Mouse (Mus musculus) kidney, adult 11 months (tissue): ENCODE results near the gene Smc3.
"Not testable (repeated sequence)": the region's sequence is repeated elsewhere in the genome, so short reads cannot be mapped to it uniquely, and the experiment has no call there.

ENCODE experiments used
- DNase-seq: peaks from one replicate; pipeline ENCODE4 v3.0.0; 2022

The Smc3 gene

DNA sequence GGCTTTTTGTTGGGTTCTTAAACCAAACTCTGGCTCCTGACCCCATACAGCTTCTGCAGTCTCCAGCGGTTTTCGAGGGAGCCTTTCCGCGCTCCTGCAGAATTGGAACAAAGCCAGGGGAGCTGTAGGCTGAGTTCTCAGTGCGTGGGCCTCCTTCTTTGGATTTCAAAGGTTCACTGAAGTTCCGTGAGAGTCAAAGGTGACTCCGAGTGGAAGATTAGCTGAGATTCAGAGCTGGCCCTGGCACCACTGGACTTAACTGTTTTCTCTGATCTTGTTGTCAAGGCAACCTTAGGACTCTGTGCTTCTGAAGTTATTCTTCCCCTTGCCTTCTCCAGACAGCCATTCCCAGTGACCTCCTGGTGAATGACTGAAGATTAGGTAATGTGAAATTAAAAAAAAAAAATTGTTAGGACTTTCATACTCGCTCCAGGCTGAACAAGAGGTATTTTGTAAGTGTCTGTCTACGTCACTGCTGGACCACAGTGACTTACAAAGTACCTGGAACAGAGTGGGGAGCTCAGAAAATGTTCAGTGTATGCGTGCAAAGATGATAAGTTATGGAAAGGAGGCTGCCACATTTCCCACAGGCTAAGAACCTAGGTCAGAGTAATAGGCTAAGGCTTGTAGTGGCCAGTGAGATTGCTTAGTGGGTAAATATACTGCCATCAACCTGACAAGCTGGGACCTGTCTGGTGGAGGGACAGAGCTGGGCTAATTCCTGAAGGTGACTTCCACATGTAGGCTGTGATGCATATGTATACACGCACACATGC lies 23.0 kb upstream of the Smc3 start:
- peak; percentile 76 for DNase-seq

DNA sequence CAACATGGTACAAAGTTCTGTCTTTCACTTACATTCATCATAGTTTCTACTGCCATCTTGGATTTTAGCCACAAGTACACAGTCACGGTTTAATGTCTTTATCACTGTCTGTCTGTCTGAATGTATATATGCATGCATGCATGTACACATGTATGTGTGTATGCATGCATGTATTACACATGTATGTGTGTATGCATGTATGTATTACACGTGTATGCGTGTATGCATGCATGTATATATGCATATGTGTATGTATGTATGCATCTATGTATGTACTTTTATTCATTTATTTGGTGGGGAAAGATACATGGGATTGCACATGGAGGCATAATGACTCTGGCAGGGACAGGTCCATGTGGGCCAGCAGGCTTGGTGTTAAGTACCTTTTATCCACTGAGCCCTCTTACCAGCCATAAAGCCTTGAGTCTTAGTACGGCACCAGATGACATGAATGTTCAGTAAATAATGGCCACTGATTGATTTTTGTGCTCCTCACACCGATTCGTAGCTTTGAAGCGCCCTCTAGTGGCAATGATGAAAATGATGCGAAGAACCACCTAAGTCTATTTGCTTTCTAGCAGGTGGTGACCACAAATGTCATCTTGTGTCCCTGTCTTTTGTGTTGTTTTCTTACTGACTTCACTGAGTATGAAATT lies 21.5 kb upstream of the Smc3 start:
- DNase-seq = peak; percentile 28

DNA sequence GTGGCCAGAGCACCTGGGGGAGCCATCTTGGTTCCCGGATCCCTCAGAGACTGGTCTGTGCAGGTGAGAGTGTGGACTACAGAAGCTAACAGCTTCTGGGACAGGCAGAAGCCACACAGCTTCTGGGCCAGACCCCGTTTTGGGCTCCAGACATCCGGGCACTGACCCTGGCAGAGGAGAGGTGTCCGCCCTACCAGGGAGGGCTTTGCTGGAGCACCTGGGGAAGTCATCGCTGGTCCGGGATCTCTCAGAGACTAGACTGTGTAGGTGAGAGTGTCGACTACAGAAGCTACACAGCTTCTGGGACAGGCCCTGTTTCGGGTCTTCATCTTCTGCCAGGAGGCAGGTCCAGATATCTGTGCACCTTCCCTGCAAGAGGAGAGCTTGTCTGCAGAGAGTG lies 19.9 kb upstream of the Smc3 start:
- not testable (repeated sequence) for DNase-seq

DNA sequence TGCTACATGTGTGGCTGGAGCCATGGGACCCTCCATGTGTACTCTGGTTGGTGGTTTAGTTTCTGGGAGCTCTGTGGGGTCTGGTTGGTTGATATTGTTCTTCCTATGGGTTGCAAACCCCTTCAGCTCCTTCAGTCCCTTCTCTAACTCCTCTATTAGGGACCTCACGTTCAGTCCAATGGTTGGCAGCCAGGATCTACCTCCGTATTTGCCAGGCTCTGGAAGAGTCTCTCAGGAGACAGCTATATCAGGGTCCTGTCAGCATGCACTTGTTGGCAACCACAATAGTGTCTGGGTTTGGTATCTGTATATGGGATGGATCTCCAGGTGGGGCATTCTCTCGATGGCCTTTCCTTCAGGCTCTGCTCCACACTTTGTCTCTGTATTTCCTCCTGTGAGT lies 12.5 kb upstream of the Smc3 start:
- DNase-seq = not testable (repeated sequence)

DNA sequence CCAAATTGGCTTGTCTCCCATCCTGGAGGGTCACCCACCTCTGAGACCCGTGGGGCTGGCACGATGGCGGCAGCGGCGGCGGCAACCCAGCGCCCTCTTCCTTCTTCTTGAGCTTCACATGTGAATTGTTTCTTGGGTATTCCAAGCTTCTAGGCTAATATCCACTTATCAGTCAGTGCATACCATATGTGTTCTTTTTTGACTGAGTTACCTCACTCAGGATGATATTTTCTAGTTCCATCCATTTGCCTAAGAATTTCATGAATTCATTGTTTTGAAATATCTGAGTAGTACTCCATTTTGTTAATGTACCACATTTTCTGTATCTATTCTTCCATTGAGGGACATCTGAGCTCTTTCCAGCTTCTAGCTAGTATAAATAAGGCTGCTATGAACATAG lies 11.2 kb upstream of the Smc3 start, which contains the start of gene Nutf2-ps1:
Gene Nutf2-ps1, minus strand, starts transcription at position 101 of the 400 bp plus-strand sequence.
- DNase-seq = not testable (repeated sequence)

DNA sequence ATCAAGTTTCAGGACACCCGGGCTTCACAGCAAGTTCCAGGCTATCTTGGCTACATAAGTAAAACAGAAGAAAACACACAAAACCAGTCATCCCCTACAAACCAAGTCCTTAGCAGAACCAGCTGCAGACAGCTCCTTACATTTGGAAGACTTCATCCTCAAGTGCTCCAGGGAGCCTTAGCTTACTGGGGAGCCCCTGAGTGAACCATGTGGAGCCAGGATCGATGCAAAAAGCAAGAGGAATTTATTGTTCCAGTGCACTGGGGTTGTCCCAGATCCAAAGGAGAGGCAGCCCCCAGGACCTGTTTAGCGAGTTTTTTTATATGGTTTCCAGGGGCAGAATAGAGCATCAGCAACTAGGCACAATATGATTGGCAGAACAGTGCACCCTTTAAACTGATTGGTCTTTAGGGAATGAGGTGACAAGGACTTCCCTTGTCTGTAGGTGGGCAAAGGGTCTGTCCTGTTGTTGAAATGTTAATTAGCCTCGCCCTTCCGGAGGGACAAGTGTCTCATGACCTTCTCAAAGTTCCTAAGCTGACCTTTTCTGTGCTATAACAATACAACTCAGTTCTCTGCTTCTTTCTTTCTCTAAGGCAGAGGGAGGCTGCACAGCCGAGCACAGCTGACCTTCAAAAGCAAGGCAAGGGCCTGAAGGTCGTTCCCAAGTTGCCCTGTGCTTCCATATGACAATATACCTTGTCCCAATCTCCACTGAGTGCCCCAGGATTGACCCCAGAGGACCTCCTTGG lies 3.3 kb upstream of the Smc3 start:
- DNase-seq = no peak

DNA sequence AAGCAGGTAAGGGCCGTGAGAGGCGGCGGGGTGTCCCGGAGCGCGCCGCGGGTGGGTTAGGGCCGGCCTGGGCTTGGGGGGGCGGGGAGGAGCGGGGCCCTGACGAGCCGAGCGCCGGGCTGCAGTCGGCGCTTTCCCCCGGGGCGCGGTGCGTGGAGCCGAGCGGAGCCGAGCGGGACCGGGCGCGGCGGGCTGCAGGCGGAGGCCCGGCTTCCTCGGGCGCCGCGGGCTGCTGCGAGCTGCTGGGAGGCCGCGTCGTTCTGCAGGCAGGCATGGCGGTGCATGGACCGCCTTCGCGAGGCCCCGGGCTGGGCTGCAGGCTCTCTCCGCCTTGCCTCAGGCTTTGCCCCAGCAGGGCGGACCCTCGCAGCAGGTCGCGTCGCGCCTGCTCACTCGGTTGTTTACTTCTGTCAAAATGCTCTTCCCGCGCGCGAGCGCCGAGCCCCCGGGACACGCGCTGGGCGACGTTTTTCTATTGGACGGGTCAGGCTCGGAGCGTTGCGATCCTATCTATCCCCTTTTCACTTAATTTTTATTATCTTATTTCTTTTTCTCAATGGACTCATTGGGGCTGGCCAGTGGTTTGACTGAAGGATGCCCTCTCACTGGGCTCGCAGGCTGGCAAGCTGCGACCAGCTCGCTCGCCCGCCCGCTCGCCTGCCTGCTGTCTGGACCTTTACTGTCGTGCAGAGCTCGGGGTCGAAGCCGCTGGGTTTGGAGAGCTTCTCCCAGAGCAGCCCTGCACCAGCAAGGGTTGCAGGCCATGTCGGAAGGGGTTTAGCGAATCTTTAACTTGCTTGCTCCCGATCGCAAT lies 558 bp downstream of the Smc3 start:
- DNase-seq = peak; percentile 44

DNA sequence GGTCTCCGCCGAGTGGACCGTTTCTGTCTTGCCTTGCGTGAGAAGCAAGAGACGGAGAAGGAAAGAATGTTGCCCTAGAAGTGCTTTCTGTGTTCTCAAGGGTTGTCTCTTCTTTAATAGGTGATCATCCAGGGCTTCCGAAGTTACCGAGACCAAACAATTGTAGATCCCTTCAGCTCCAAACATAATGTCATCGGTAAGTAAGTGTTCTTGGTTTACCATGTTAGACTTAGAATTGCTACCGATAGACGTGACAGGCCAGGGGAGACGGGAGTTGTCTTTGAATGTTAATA lies 1.1 kb downstream of the Smc3 start:
- no peak for DNase-seq

DNA sequence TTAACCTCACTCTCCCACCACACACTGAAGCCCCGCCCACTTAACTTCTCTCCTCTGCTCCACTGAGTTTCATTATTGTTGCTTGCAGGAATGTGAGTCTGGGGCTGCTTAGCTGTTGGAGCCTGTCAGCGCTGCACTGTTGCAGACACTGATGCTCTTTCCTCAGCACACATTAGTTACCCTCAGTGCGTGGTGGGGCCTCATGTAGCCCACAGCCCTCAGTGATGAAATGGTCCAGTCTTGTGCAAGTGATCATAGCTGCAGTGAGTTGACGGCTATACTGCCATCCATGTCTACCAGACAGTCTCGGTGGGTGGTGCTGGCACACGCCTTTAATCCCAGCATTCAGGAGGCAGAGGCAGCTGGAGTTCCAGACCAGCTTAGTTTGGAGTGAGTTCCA lies 8.7 kb downstream of the Smc3 start:
- no peak for DNase-seq

DNA sequence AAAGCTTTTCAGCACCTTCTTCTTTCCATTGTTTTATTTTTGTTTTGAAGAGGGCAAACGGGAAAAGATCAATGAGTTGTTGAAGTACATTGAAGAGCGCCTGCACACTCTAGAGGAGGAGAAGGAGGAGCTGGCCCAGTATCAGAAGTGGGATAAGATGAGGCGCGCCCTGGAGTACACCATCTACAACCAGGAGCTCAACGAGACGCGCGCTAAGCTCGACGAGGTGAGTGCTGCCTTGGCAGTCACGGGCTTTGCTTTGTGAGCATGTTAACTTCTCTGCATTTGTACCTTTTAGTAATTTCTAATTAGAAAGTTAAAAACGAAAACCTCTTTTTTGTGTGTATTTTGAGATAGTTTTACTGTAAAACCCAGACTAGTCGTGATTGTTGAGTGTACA lies 21.5 kb downstream of the Smc3 start:
- no peak for DNase-seq

DNA sequence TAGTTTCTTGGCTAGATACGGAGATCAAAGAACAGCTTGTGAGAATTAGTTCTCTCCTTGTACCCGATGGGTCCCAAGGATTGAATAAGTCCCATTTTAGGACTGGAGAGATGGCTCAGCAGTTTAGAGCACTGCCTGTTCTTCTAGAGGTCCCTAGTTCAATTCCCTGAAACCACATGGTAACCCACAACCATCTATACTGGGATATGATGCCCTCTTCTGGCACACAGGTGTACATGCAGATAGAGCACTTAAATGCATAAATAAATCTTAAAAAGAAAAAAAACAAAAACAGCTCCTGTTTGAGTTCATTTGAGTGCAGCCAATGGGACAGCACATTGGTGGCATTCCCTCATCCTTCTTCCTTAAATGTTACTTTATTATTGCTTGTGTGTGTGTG lies 37.8 kb downstream of the Smc3 start:
- no peak for DNase-seq

DNA sequence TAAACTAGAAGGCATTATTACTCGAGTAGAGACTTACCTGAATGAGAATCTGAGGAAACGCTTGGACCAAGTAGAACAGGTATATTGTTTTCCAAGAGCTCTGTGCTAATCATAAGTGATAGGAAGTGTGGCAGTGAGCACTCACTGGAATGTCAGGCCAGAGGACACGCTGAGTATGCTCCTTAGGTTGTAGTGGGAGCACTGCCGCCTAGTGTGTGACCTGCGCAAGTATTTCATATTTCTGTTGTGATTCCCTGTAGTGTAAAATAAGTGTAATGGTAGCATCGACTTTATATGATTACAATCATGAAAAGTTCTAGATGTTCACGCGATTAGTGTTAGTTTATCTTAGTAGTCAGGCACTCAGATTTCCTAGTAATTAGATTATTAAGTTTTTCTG lies 38.5 kb downstream of the Smc3 start:
- DNase-seq = no peak

DNA sequence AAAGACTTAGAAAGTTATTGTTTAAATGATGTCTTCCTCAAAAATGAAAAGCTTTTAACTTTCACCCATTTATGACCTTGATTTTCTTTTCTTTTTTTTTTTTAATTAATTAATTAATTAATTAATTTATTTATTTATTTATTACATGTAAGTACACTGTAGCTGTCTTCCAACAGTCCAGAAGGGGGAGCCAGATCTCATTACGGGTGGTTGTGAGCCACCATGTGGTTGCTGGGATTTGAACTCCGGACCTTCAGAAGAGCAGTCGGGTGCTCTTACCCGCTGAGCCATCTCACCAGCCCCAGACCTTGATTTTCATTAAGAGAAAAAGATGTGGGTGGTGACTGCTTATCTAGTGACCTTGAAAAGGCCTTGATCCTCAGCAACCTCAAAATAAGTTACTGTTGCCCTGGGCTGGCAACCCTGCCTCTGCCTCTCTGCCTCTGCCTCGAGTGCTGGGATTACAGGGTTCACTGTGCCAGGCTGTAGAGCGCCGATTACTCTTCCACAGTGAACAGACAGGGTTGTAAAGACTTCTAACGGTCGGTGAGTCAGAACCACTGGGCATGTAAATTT lies 43.9 kb downstream of the Smc3 start:
- DNase-seq = no peak

DNA sequence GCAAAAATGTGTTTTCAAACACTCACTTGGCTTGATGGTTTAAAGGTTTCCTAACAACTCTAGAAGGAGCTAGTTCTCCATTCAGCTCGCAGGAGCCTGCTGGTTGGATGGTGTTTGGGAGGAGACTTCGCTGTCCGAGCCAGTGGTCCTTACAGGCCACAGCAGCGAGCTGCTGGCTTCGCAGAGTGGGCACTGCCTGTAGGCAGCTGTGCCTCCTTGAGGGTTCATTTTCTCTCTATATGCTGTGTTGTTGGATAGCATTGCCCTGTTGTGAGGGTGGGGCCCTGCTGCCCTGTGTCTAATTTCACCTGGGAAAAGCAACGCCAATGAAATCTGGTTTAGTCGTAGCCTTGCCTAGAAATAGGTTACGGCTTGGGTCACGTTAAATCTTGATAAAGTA lies 47.1 kb downstream of the Smc3 start:
- no peak for DNase-seq

DNA sequence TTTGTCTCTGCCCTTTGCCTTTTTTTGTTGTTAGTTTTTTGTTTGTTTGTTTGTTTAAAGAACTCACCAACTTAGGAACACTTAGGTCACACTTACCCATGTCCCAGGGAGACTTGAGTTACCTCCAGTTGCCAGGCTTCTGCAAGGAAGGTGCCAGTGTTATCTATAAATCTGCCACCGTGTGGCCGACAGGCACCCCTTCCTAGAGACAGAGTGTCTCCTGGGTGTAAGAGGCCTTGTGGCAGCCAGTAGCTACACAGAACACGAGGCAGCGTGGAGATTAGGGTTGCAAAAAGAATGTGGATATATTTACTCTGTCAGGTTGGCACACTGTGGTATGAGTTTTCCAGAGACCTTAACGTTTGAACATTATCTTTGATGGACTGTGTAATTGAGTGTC lies 47.9 kb downstream of the Smc3 start:
- no peak for DNase-seq

DNA sequence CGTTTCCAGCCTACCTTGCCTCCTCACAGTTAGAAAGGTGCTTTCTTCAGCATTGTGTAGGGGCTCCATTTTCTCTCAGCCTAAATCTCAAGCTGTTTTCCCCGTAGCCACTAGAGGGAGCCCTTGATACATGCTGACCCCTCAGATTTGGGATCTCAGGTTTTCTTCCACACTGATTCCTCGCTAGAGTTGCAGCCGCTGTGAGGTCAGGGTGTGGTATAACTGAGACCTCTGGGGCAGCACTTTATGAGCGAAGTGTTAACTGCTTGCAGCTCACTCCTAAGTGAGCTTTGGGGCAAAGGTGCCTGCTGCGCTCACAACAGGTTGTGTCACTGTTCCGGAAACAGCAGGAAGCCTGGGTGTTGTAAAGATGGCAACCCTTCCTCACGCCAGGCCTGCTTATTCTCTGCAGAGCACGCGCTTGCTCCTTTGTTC lies 48.6 kb downstream of the Smc3 start:
- DNase-seq = peak; percentile 52

DNA sequence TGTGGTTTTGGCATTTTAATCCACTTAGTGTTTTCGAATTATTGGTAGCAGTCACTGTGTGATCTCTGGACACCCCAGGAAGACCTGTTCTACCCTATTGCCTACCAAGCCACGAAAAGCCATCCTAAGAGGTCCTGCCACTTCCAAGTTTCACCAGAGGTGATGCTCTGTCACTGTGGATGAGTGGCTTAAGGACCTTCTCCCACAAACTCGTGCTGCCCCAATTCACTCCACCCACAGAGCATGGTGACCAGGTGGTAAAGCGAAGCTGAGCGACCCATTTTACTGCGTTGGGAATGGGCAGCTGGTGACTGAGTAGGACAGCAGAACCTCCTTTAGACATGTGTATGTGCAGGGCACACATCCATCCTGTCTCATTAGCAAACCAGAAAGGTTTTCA lies 49.2 kb downstream of the Smc3 start:
- DNase-seq = no peak

DNA sequence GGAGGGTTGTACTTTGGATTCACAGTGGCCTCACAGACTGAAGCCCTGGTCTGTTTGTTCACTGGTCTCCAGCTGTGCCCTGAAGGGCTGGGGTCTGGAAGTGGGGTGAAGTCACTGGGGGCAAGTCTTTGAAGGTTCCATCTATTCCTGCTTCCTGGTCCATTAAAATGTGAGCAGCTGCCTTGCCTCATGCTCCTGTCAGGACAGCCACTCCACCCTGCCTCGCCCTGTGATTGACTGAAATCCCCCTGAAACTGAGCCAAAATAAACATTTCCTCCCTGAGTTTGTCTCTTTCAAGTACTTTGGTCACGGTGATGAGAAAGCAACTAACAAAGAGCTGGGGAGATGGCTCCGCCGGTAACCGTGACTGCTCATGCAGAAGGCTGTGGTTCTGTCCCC lies 49.6 kb downstream of the Smc3 start:
- peak; percentile 24 for DNase-seq

DNA sequence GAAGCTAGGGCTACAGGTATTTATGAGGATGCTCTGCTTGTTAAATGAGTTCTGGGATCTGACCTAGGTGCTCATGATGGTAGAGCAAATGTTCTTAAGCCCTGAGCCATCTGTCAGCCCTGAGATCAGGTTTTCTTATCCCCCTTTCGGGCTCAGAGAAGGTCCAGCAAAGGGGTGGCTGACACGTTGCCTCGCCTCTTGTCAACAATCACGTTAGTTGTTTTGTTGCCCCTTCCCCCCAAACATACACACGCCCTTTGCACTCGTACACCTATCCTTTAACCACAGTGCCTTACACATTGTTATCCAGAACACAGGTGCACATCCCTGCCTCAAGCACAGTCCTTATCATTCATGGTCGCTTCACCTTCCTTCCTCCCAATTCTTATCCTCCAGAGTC lies 50.7 kb downstream of the Smc3 start:
- DNase-seq = no peak

DNA sequence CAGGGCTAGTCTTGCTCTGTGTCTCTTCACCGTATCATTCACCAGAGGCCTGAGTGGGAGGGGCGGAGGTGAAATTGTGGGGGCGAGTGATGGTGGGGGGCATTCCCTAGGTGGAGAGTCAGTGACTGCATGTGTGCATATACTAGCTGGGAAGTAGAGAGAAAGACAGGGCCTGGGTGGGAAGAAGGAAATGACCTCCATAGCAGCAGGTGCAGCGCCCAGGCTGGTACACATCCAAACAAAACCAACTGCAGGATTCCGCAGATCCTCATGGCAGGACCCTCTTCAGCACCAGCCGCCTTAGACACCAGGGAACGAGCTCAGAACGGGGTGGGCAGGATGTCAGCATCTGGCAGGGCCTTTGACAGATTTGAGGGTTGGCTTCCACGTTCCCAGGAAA lies 52.1 kb downstream of the Smc3 start:
- DNase-seq = no peak

DNA sequence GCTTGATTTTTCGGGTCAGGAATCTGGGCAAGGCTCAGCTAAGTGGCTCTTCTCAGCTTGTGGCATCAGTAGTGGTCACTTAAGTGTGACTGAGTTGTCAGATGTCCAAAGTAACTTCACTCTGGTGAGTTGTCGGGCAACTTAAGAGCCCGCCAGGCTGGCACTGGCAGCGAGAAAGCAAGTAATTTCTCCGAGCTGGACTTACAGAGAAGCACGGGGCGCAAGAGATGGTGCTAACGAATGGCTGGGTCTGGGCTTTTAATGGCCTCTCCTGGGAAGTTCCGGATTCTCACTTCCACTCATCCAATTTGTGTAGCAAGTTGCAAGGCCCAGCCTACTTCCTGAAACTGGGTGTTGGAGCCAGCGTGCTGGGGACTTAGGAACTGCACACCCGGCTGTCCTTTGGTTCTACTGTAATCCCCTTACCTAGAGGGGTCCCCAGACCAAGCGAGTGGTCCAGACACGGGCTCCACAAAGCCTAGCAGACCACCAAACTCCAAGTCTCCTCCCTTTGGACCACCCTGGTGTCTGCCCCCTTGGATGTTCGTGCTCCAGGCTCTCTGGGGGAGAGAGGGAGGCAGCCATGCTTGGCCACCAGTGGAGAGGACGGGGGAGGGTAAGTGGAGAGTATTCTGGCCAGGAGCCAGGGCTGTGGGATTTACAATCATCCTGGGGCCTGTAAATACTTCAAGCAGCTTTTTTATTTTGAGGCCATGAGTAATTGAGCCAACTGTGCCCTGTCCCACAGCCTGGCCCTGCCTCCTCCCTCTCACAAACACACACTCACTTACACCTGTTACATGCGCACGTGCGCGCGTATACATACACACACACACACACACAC lies 53.6 kb downstream of the Smc3 start:
- peak; percentile 39 for DNase-seq

DNA sequence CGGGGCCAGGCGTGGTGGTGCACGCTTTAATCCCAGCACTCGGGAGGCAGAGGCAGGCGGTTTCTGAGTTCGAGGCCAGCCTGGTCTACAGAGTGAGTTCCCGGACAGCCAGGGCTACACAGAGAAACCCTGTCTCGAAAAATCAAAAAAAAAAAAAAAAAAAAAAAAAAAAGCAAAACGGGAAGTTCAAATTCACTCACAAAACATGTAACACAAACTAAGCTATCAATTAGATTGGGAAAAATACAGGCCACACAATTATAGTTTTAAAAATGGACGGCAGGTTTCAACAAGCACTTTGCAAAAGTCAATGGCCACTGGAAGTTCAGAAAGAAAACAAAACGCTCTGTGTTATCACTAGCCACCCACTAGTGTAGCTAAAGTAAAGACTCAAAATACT lies 56.2 kb downstream of the Smc3 start:
- DNase-seq = not testable (repeated sequence)
